Mouse (Mus musculus) embryonic facial prominence, embryonic 12.5 days (tissue): ENCODE measurements at regions not wholly inside any gene's neighbourhood (a gene's known extent, or its start where the extent isn't known, plus 50 kb on each side); places are given as distances from the start of the nearest gene placed in this dataset.

Experiments used
- ATAC-seq: fragments of 200-750 bp; cut with Nextera tagmentation; 2 replicates; pipeline ENCODE4 v1.8.0; 2017; ENCODE audit not compliant: insufficient number of reproducible peaks, insufficient read depth, low FRiP score, low TSS enrichment
- H3K27ac ChIP-seq: fragments of 300-500 bp; sonication (generic); 2 replicates; pipeline ENCODE4 v1.5.1; 2016; ENCODE audit warnings: mild to moderate bottlenecking
- H3K27me3 ChIP-seq: fragments of 300-500 bp; sonication (generic); 2 replicates; pipeline ENCODE4 v1.6.1; 2016; ENCODE audit warnings: mild to moderate bottlenecking, moderate library complexity
- H3K36me3 ChIP-seq: fragments of 300-500 bp; sonication (generic); 2 replicates; pipeline ENCODE4 v1.6.1; 2016; ENCODE audit warnings: mild to moderate bottlenecking
- H3K4me1 ChIP-seq: fragments of 300-500 bp; sonication (generic); 2 replicates; pipeline ENCODE4 v1.6.1; 2016
- H3K4me2 ChIP-seq: fragments of 300-500 bp; sonication (generic); replicated peaks from 2 replicates; pipeline ENCODE4 v1.6.1; 2016; ENCODE audit warnings: mild to moderate bottlenecking, moderate library complexity
- H3K4me3 ChIP-seq: fragments of 300-500 bp; sonication (generic); 2 replicates; pipeline ENCODE4 v1.5.1; 2016; ENCODE audit warnings: mild to moderate bottlenecking
- H3K9ac ChIP-seq: fragments of 300-500 bp; sonication (generic); 2 replicates; pipeline ENCODE4 v1.6.1; 2016; ENCODE audit warnings: mild to moderate bottlenecking, moderate library complexity
- H3K9me3 ChIP-seq: fragments of 300-500 bp; sonication (generic); 2 replicates; pipeline ENCODE4 v1.6.1; 2016; ENCODE audit warnings: mild to moderate bottlenecking, moderate library complexity
- WGBS: fragments of 180-500 bp; shearing (Covaris S2); methylation state at CpG from one replicate; pipeline ENCODE4 v1.1.7; 2016; 5-methylcytosine and 5-hydroxymethylcytosine counted together

GRCm38 (mm10) chr13:48145976-48146375 lies 115.1 kb upstream of the Id4 start:
- no peaks in the 10 kb centered on the region for H3K9me3 ChIP-seq
- WGBS: 90% methylated on average over 5 of the region's 5 CpGs
- H3K27ac ChIP-seq: no peak overlapping the region
- no peaks in the 10 kb centered on the region for H3K4me1 ChIP-seq
- H3K36me3 ChIP-seq: no peaks in the 10 kb centered on the region
- no peak overlapping the region for H3K4me3 ChIP-seq
- H3K9ac ChIP-seq: no peak overlapping the region
- no peak overlapping the region for H3K4me2 ChIP-seq
- H3K27me3 ChIP-seq: no peaks in the 10 kb centered on the region; the same call in 1 of the 2 replicates
- ATAC-seq: no peak

- no peak overlapping the region for H3K27ac ChIP-seq
- H3K4me3 ChIP-seq: no peak overlapping the region
- H3K27me3 ChIP-seq: no peaks in the 10 kb centered on the region; the same call in 1 of the 2 replicates
- 82% methylated on average over 7 of the region's 7 CpGs for WGBS
- H3K4me1 ChIP-seq: no peaks in the 10 kb centered on the region
- H3K9me3 ChIP-seq: 0 out of 2 replicates have a peak, but pooled peaks cover 3% of the 10 kb centered on the region
- ATAC-seq: no peak
- H3K4me2 ChIP-seq: no peak overlapping the region
- H3K9ac ChIP-seq: no peak overlapping the region
- H3K36me3 ChIP-seq: no peaks in the 10 kb centered on the region
These were observed 114.0 kb upstream of the Id4 start for GRCm38 (mm10) chr13:48147061-48147460.

- Histone ChIP-seq H3K4me1 (no peaks in the 10 kb centered on the region; the same call in 1 of the 2 replicates), H3K36me3 (no peaks in the 10 kb centered on the region), H3K9me3 (0 out of 2 replicates have a peak, but pooled peaks cover 3% of the 10 kb centered on the region), H3K9ac (no peak overlapping the region), H3K27ac (no peak overlapping the region), H3K4me2 (no peak overlapping the region), H3K4me3 (no peak overlapping the region), H3K27me3 (no peaks in the 10 kb centered on the region; the same call in 1 of the 2 replicates)
- 70% methylated on average over 7 of the region's 7 CpGs for WGBS
- no peak for ATAC-seq
These were observed 107.8 kb upstream of the Id4 start for GRCm38 (mm10) chr13:48153248-48153647.

GRCm38 (mm10) chr13:48153684-48154413 lies 107.2 kb upstream of the Id4 start:
- Histone ChIP-seq H3K27ac (no peak overlapping the region), H3K9ac (no peak overlapping the region), H3K27me3 (no peaks in the 10 kb centered on the region; the same call in 1 of the 2 replicates), H3K4me3 (no peak overlapping the region), H3K9me3 (0 out of 2 replicates have a peak, but pooled peaks cover 3% of the 10 kb centered on the region), H3K4me1 (peaks cover 3% of the 10 kb centered on the region), H3K36me3 (no peaks in the 10 kb centered on the region), H3K4me2 (no peak overlapping the region)
- no peak for ATAC-seq
- 62% methylated on average over 7 of the region's 7 CpGs for WGBS

- H3K27me3 ChIP-seq: no peaks in the 10 kb centered on the region; the same call in 1 of the 2 replicates
- no peak overlapping the region for H3K27ac ChIP-seq
- H3K4me3 ChIP-seq: no peak overlapping the region
- peaks cover 9% of the 10 kb centered on the region for H3K4me1 ChIP-seq
- H3K9me3 ChIP-seq: 0 out of 2 replicates have a peak, but pooled peaks cover 3% of the 10 kb centered on the region
- H3K36me3 ChIP-seq: no peaks in the 10 kb centered on the region
- WGBS: 32% methylated on average over 6 of the region's 6 CpGs
- H3K9ac ChIP-seq: no peak overlapping the region
- no peak for ATAC-seq
- no peak overlapping the region for H3K4me2 ChIP-seq
These were observed 106.5 kb upstream of the Id4 start for GRCm38 (mm10) chr13:48154414-48155105.

- H3K27me3 ChIP-seq: no peaks in the 10 kb centered on the region
- no peak; the same call in 1 of the 2 replicates for ATAC-seq
- H3K4me1 ChIP-seq: peaks cover 12% of the 10 kb centered on the region
- H3K9me3 ChIP-seq: no peaks in the 10 kb centered on the region
- H3K4me2 ChIP-seq: peak overlapping the region; percentile 14; the same call in 1 of the 2 replicates
- no peak overlapping the region for H3K27ac ChIP-seq
- no peak overlapping the region for H3K9ac ChIP-seq
- 14% methylated on average over 15 of the region's 15 CpGs for WGBS
- no peak overlapping the region for H3K4me3 ChIP-seq
- H3K36me3 ChIP-seq: no peaks in the 10 kb centered on the region
These were observed 101.8 kb upstream of the Id4 start for GRCm38 (mm10) chr13:48159020-48159910.

GRCm38 (mm10) chr13:48160161-48160560 lies 100.9 kb upstream of the Id4 start:
- H3K27me3 ChIP-seq: no peaks in the 10 kb centered on the region
- H3K9ac ChIP-seq: no peak overlapping the region
- H3K4me2 ChIP-seq: no peak overlapping the region

GRCm38 (mm10) chr13:48161339-48161738 lies 99.7 kb upstream of the Id4 start:
- ATAC-seq: no peak
- 78% methylated on average over 9 of the region's 9 CpGs for WGBS

More at GRCm38 (mm10) chr13:48160161-48160560, 100.9 kb upstream of the Id4 start:
- WGBS: 35% methylated on average over 5 of the region's 5 CpGs
- Histone ChIP-seq H3K36me3 (no peaks in the 10 kb centered on the region), H3K9me3 (no peaks in the 10 kb centered on the region), H3K4me3 (no peak overlapping the region), H3K4me1 (peaks cover 12% of the 10 kb centered on the region; the same call in 1 of the 2 replicates), H3K27ac (no peak overlapping the region)
- ATAC-seq: no peak

GRCm38 (mm10) chr13:48164586-48164985 lies 96.4 kb upstream of the Id4 start:
- Histone ChIP-seq H3K4me3 (no peak overlapping the region), H3K4me2 (no peak overlapping the region), H3K9me3 (no peaks in the 10 kb centered on the region), H3K4me1 (peaks cover 8% of the 10 kb centered on the region; the same call in 1 of the 2 replicates), H3K27me3 (no peaks in the 10 kb centered on the region), H3K9ac (no peak overlapping the region), H3K27ac (no peak overlapping the region), H3K36me3 (no peaks in the 10 kb centered on the region)
- WGBS: 91% methylated on average over 6 of the region's 6 CpGs
- no peak for ATAC-seq

More at GRCm38 (mm10) chr13:48161339-48161738, 99.7 kb upstream of the Id4 start:
- Histone ChIP-seq H3K36me3 (no peaks in the 10 kb centered on the region), H3K4me1 (peaks cover 12% of the 10 kb centered on the region; the same call in 1 of the 2 replicates), H3K27me3 (no peaks in the 10 kb centered on the region), H3K4me3 (no peak overlapping the region), H3K9ac (no peak overlapping the region), H3K27ac (no peak overlapping the region), H3K4me2 (no peak overlapping the region), H3K9me3 (no peaks in the 10 kb centered on the region)

- Histone ChIP-seq H3K27me3 (no peaks in the 10 kb centered on the region), H3K4me3 (no peak overlapping the region), H3K4me1 (peaks cover 6% of the 10 kb centered on the region; the same call in 1 of the 2 replicates), H3K9ac (no peak overlapping the region), H3K27ac (no peak overlapping the region), H3K36me3 (no peaks in the 10 kb centered on the region), H3K9me3 (no peaks in the 10 kb centered on the region), H3K4me2 (no peak overlapping the region)
- WGBS: 98% methylated on average over 1 of the region's 1 CpGs
- no peak for ATAC-seq
These were observed 95.2 kb upstream of the Id4 start for GRCm38 (mm10) chr13:48165838-48166237.

- Histone ChIP-seq H3K9me3 (no peaks in the 10 kb centered on the region), H3K4me1 (peaks cover 12% of the 10 kb centered on the region; the same call in 1 of the 2 replicates), H3K36me3 (no peaks in the 10 kb centered on the region), H3K4me2 (no peak overlapping the region), H3K27me3 (no peaks in the 10 kb centered on the region), H3K9ac (no peak overlapping the region), H3K4me3 (no peak overlapping the region), H3K27ac (no peak overlapping the region)
- 24% methylated on average over 8 of the region's 8 CpGs for WGBS
- no peak for ATAC-seq
These were observed 93.1 kb upstream of the Id4 start for GRCm38 (mm10) chr13:48167976-48168375.
